Mouse (Mus musculus) midbrain, embryonic 15.5 days (tissue): ENCODE data around the gene Phf21a. TPM values are rescaled to one million over a fixed set of nuclear protein-coding genes. Genes with fewer than 3 reads are reported as not detected.

ENCODE experiments used
- ATAC-seq: fragments of 200-750 bp; cut with Nextera tagmentation; replicated peaks from 2 replicates; pipeline ENCODE4 v1.8.0; 2017; ENCODE audit warnings: moderate TSS enrichment
- H3K27ac ChIP-seq: fragments of 300-500 bp; sonication (generic); 2 replicates; pipeline ENCODE4 v1.5.1; 2015; ENCODE audit warnings: mild to moderate bottlenecking, inconsistent platforms
- H3K27me3 ChIP-seq: fragments of 300-500 bp; sonication (generic); replicated peaks from 2 replicates; pipeline ENCODE4 v1.6.1; 2015; ENCODE audit warnings: inconsistent platforms
- H3K36me3 ChIP-seq: fragments of 300-500 bp; sonication (generic); replicated peaks from 2 replicates; pipeline ENCODE4 v1.6.1; 2015; ENCODE audit warnings: inconsistent platforms
- H3K4me1 ChIP-seq: fragments of 300-500 bp; sonication (generic); 2 replicates; pipeline ENCODE4 v1.6.1; 2015; ENCODE audit warnings: inconsistent platforms
- H3K4me2 ChIP-seq: fragments of 300-500 bp; sonication (generic); 2 replicates; pipeline ENCODE4 v1.6.1; 2015; ENCODE audit warnings: inconsistent platforms, mild to moderate bottlenecking, moderate library complexity
- H3K4me3 ChIP-seq: fragments of 300-500 bp; sonication (generic); 2 replicates; pipeline ENCODE4 v1.5.1; 2015; ENCODE audit warnings: mild to moderate bottlenecking, inconsistent platforms
- H3K9ac ChIP-seq: fragments of 300-500 bp; sonication (generic); 2 replicates; pipeline ENCODE4 v1.6.1; 2015; ENCODE audit warnings: mild to moderate bottlenecking, inconsistent platforms
- H3K9me3 ChIP-seq: fragments of 300-500 bp; sonication (generic); 2 replicates; pipeline ENCODE4 v1.6.1; 2016; ENCODE audit warnings: inconsistent platforms
- WGBS: fragments of 180-500 bp; shearing (Covaris S2); methylation state at CpG from one replicate; pipeline ENCODE4 v1.1.7; 2015; ENCODE audit warnings: mixed read lengths; 5-methylcytosine and 5-hydroxymethylcytosine counted together
- polyA plus RNA-seq: library from polyadenylated mRNA; unstranded; fragments of >200 nt; fragmentation: Nextera tagmentation; extraction: Ambion mirVana; gene quantifications from 2 replicates; pipeline ENCODE4 v1.2.1, GENCODE M21; 2015

The Phf21a gene
- polyA plus RNA-seq, 1 experiment from 2014 or later: 40.4 TPM

DNA sequence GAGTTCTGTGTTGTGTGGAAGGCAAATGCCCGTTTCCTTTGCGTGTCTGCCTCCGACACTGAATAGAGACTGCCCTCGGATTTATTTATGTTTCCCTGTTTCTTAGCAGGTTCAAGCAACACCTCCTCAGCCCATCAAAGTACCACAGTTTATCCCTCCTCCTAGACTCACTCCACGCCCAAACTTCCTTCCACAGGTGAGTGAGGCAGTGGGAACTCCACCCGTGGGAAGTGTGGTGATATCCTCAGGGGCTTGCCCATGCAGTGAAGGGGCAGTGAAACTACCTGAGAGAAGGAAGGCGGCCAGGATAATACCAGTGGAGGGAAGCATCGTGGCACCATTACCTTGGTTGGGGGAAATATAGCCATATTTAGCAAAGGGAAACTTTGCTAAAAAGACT, 235.3 kb downstream of the Phf21a start:
- Histone ChIP-seq H3K9me3 (no peaks in the 10 kb centered on the region), H3K4me1 (no peaks in the 10 kb centered on the region), H3K4me3 (no peak overlapping the region), H3K27me3 (no peaks in the 10 kb centered on the region), H3K27ac (no peak overlapping the region), H3K9ac (no peak overlapping the region), H3K4me2 (no peak overlapping the region), H3K36me3 (no peaks in the 10 kb centered on the region; the same call in 1 of the 2 replicates)
- WGBS: 91% methylated on average over 8 of the region's 8 CpGs
- ATAC-seq: no peak

DNA sequence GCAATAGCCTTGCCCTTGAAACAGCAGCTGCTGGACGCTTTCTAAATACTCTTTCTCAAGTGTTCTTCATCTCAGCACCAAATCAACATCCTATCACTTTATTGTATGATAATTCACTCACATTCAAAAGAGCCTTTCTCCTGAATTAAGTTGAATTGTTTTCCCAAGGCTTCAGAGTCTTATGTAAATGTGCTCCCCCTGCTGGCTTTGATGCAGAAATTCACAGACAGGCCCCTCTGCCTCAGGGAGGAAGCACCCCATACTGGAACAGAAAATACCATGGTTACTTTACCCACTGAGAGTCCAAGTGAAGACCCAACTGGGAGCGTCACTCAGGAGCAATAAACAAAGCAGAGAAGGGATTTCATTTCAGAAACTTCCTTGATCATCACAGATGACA, 237.9 kb downstream of the Phf21a start:
- WGBS: 60% methylated on average over 2 of the region's 2 CpGs

DNA sequence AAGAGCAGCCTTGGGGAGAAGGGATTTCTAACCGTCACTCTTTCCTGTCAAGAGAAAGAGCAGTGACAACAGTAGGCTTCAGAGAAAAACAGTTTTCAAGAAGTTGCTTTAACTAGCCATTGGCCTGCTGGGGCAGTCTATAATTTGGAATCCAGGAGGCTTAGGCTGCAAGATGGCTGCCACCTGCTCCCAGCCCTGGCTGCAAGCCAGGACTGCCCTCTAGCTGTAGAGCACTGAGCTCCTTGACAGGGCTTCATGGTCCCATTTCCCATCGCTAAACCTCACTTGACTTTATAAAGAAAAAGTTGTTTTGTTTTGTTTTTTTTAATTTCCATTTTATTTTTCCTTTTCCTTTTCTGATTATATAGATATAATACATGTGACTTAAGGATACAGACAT, 238.5 kb downstream of the Phf21a start:
- H3K27ac ChIP-seq: no peak overlapping the region
- H3K27me3 ChIP-seq: no peaks in the 10 kb centered on the region
- H3K9ac ChIP-seq: no peak overlapping the region
- H3K36me3 ChIP-seq: peaks cover 10% of the 10 kb centered on the region
- whole genome bisulfite sequencing: 76% methylated on average over 2 of the region's 2 CpGs
- no peaks in the 10 kb centered on the region for H3K9me3 ChIP-seq
- H3K4me2 ChIP-seq: no peak overlapping the region
- no peaks in the 10 kb centered on the region for H3K4me1 ChIP-seq
- no peak overlapping the region for H3K4me3 ChIP-seq
- ATAC-seq: no peak

More for the DNA sequence above, 237.9 kb downstream of the Phf21a start:
- 0 out of 2 replicates have a peak, but pooled peaks have one; percentile 39 for ATAC-seq
- Histone ChIP-seq H3K4me2 (no peak overlapping the region), H3K27me3 (no peaks in the 10 kb centered on the region), H3K27ac (no peak overlapping the region), H3K9ac (no peak overlapping the region), H3K4me3 (no peak overlapping the region), H3K4me1 (no peaks in the 10 kb centered on the region), H3K36me3 (peaks cover 10% of the 10 kb centered on the region), H3K9me3 (no peaks in the 10 kb centered on the region)

DNA sequence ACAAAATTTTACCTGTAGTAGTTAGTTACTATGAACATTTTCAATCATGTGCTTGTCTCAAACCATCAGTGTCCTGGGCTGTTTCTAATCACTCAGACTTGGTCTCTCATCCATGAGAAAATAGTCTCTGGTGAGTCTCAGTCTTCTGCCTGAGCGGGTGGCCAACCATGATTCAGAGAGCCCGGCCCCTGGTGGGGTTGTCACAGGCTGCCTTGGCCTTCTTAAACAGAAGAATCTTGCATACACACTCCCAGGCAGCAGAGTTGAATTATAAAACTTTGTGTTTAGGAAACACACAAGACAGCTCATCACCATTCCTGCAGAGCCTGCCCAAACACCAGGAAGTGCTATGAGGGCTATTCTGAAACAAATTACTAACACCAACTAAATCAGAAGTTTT, 239.0 kb downstream of the Phf21a start:
- H3K4me2 ChIP-seq: no peak overlapping the region
- H3K27me3 ChIP-seq: no peaks in the 10 kb centered on the region
- WGBS: 95% methylated on average over 2 of the region's 2 CpGs
- no peaks in the 10 kb centered on the region for H3K9me3 ChIP-seq
- no peak overlapping the region for H3K9ac ChIP-seq
- no peak for ATAC-seq
- H3K27ac ChIP-seq: no peak overlapping the region
- H3K4me1 ChIP-seq: no peaks in the 10 kb centered on the region
- no peak overlapping the region for H3K4me3 ChIP-seq
- H3K36me3 ChIP-seq: peaks cover 10% of the 10 kb centered on the region

DNA sequence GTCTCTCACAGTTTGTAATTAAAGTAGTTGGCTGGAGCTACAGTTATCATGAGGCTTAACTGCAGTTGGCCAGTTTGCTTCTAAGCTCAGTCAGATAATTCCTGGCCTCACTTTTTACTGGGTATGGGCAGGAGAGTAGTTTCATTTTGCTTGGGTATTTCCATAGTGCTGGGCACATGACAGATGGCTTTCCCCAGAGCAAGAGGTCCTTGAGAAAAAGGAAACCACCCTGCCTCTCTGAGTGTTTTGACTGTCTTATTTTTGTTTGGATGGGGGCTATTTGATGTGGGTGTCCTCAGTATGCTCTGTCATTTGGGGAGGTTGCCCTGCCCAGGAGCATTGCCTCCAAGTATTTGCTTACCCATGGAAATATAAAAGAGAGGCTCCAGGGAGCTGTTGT, 249.5 kb downstream of the Phf21a start:
- 0 out of 2 replicates have a peak, but pooled peaks cover 5% of the 10 kb centered on the region for H3K36me3 ChIP-seq
- no peak overlapping the region for H3K27ac ChIP-seq
- no peak for ATAC-seq
- no peak overlapping the region for H3K4me3 ChIP-seq
- no peak overlapping the region for H3K4me2 ChIP-seq
- H3K4me1 ChIP-seq: no peaks in the 10 kb centered on the region
- H3K9ac ChIP-seq: no peak overlapping the region
- H3K27me3 ChIP-seq: no peaks in the 10 kb centered on the region
- no peaks in the 10 kb centered on the region for H3K9me3 ChIP-seq

DNA sequence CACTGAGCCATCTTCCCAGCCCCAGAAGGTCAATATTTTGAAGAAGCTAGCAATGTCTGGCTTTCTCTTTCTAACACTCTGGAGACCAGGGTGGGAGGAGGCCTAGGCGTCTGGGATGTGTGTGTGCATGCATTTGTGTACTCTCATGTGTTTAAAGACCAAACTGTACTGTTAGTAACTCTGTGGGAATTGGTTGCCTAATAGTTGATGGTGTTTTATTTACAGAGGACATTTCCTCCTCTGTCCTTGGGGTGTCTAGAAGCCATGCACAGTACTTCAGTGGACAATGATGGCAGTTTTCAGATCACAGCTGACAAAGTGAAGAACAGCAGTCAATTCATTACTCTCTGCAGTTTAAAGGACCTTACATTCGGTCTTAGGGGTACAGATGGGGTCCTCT, 254.3 kb downstream of the Phf21a start:
- H3K36me3 ChIP-seq: peaks cover 32% of the 10 kb centered on the region; the same call in 1 of the 2 replicates

DNA sequence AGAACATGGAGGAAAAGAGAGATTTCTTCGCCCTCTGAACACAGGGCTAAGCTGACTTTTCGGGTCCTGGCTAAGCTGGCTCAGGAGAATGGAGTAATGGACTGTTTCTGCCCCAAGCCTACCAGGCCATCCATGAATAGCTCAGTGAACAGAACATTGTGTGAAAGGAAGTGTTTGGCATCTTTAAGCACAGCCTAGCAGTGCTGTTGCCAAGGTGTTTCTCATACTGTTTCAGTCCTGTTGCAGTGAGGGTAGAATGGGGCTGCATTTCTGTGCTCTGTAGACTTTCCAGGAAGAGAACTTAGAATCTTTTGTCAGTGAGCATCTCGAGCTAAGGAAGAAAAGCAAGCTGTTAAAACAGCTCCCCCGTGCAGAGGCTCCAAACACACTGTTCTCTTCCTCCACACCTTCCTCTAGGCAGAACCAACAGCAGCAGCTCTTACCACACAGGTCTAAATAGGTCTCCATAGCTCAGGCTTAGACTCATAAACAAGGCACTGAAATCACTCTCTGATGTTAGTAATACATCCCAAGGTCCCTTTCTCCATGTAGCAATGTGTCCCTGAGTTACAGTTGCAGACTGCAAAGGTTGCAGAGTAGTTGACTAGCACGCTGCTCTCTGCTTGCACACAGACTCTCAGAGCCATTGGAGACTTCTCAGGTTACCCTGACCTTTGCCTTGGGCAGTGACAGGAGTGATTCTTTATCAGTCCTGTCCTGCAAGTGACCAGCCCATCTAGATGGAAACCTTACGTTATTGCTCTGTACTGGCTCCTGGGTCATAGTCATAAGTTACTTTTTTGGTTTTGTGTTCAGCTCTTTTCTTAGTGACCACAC, 256.9 kb downstream of the Phf21a start:
- H3K4me2 ChIP-seq: no peak overlapping the region
- no peaks in the 10 kb centered on the region for H3K4me1 ChIP-seq
- H3K36me3 ChIP-seq: peaks cover 34% of the 10 kb centered on the region; the same call in 1 of the 2 replicates
- H3K27ac ChIP-seq: no peak overlapping the region
- no peak overlapping the region for H3K9ac ChIP-seq
- no peaks in the 10 kb centered on the region for H3K27me3 ChIP-seq
- ATAC-seq: no peak
- H3K9me3 ChIP-seq: no peaks in the 10 kb centered on the region
- 80% methylated on average over 6 of the region's 6 CpGs for WGBS
- H3K4me3 ChIP-seq: no peak overlapping the region

More for the DNA sequence above, 254.3 kb downstream of the Phf21a start:
- Histone ChIP-seq H3K4me3 (no peak overlapping the region), H3K27ac (no peak overlapping the region), H3K4me1 (no peaks in the 10 kb centered on the region), H3K4me2 (no peak overlapping the region), H3K9ac (no peak overlapping the region), H3K27me3 (no peaks in the 10 kb centered on the region), H3K9me3 (no peaks in the 10 kb centered on the region)
- ATAC-seq: no peak
- WGBS: 93% methylated on average over 2 of the region's 2 CpGs

DNA sequence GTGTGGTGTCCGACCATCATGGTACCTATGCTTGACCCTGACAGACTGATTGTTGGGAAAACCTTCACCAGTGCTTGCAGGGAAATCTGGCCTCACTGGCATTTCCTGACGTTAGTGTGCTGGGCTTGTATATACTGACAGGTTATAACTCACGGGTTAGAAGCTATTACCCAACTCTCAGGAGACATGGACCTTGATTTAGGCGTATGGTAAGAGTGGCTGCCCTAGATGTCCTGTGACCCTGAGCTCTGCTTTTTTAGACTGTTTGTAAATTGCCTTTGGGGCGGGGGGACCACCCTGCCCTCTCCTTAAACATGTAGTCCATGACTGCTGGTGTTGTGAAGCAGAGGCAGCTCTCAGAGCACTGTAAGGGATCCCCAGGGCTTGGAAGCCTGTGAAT, 257.8 kb downstream of the Phf21a start:
- H3K27ac ChIP-seq: no peak overlapping the region
- no peaks in the 10 kb centered on the region for H3K4me1 ChIP-seq
- H3K27me3 ChIP-seq: no peaks in the 10 kb centered on the region
- H3K9ac ChIP-seq: no peak overlapping the region
- 90% methylated on average over 5 of the region's 5 CpGs for WGBS
- peaks cover 34% of the 10 kb centered on the region; the same call in 1 of the 2 replicates for H3K36me3 ChIP-seq
- no peak overlapping the region for H3K4me2 ChIP-seq
- no peak for ATAC-seq
- no peak overlapping the region for H3K4me3 ChIP-seq
- no peaks in the 10 kb centered on the region for H3K9me3 ChIP-seq

DNA sequence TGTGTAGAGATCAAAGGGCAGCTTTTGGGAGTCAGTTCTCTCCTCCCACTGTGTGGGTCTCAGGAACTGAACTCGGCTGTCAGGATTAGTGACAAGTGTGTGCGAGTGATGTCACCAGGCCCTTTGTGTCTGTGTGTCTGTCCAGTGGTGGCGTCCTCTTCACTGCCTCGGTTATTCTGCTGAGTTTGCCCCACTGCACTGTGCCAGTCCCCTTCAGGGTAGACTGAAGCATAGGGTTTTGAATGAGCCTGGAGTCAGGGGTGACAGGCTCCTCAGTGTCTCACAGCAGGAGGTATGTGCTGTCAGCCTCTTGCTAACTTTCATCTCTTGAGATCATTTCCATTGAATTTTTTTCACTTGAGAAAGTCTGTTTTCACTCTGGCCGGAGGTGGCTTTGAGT, 260.5 kb downstream of the Phf21a start:
- H3K27ac ChIP-seq: no peak overlapping the region
- H3K4me1 ChIP-seq: no peaks in the 10 kb centered on the region
- no peak for ATAC-seq
- H3K4me3 ChIP-seq: no peak overlapping the region
- H3K9me3 ChIP-seq: no peaks in the 10 kb centered on the region
- H3K27me3 ChIP-seq: no peaks in the 10 kb centered on the region
- H3K4me2 ChIP-seq: no peak overlapping the region
- H3K36me3 ChIP-seq: peaks cover 46% of the 10 kb centered on the region; the same call in 1 of the 2 replicates
- whole genome bisulfite sequencing: 27% methylated on average over 5 of the region's 5 CpGs
- no peak overlapping the region for H3K9ac ChIP-seq

DNA sequence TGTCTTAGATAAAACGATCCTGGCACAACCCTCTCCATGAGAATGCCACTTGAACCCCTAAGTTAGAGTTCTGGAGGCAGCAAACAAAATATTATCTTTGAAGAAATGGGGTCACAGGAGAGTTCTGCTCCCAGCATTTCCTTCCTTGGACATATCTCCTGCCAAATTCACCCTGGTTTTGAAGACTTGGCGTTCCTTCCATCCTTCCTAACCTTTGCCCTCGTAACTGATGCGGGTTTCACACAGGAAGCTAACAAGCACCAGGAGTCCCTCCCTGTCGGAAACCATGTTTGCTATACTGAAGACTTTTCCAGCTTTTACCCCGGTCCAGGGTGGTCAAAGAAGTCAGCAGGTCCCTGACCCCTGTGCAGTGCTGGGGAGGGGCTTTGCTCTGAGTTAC, 261.3 kb downstream of the Phf21a start:
- H3K27me3 ChIP-seq: no peaks in the 10 kb centered on the region
- WGBS: 77% methylated on average over 6 of the region's 6 CpGs
- no peak overlapping the region for H3K27ac ChIP-seq
- H3K9me3 ChIP-seq: no peaks in the 10 kb centered on the region
- H3K4me2 ChIP-seq: no peak overlapping the region
- no peaks in the 10 kb centered on the region for H3K4me1 ChIP-seq
- peaks cover 51% of the 10 kb centered on the region; the same call in 1 of the 2 replicates for H3K36me3 ChIP-seq
- no peak overlapping the region for H3K9ac ChIP-seq
- no peak for ATAC-seq
- no peak overlapping the region for H3K4me3 ChIP-seq

DNA sequence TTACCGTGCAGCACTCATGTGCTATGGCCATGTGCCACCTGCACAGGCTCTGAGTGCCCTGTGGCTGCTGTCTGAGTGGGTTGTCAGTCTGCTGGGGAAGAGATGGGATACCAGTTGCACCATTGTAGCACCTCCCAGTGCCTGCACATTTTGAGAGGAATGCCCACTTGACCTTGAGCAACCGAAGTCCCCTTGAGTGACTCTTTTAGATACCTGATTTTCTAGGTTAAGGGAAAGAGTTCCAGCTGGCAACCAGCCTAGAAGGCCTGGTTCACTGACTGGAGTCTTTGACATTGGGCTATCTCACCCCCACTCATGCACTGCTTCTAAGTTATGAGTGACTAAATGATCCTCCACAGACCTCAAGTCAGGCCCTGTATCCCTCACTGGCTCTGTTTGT, 266.4 kb downstream of the Phf21a start:
- Histone ChIP-seq H3K9ac (no peak overlapping the region), H3K4me1 (no peaks in the 10 kb centered on the region), H3K4me2 (no peak overlapping the region), H3K36me3 (peaks cover 37% of the 10 kb centered on the region; the same call in 1 of the 2 replicates), H3K9me3 (no peaks in the 10 kb centered on the region), H3K4me3 (no peak overlapping the region), H3K27ac (no peak overlapping the region), H3K27me3 (no peaks in the 10 kb centered on the region)
- WGBS: 88% methylated on average over 2 of the region's 2 CpGs
- no peak for ATAC-seq

DNA sequence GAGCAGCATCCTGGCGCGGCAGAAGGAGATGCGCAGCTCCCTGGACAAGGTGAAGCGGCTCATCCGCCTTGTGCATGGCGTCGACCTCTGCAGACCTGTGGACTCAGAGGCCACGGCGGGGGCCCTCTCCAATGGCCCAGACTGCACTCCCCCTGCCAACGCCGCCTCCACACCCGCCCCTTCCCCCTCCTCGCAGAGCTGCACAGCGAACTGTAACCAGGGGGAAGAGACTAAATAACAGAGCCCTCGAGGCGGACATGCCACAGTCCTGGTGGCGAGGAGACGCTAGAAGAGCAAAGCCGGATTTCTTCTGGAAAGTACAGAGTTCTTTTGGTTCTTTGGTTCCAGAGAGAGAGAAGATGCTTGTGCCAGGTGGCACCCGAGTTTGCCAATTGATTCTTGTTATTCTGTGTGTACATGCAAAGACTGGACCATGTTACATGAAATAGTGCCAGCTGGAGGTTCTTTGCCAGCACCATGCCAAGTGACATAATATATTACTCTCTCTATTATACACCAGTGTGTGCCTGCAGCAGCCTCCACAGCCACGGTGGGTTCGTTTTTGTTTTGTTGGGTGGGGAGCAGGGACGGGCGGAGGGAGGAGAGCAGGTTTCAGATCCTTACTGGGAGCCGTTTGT, 267.4 kb downstream of the Phf21a start:
- 72% methylated on average over 25 of the region's 25 CpGs for WGBS
- H3K27ac ChIP-seq: no peak overlapping the region
- H3K4me3 ChIP-seq: no peak overlapping the region
- H3K27me3 ChIP-seq: no peaks in the 10 kb centered on the region
- no peak for ATAC-seq
- no peak overlapping the region for H3K9ac ChIP-seq
- peaks cover 37% of the 10 kb centered on the region; the same call in 1 of the 2 replicates for H3K36me3 ChIP-seq
- H3K4me2 ChIP-seq: no peak overlapping the region
- no peaks in the 10 kb centered on the region for H3K9me3 ChIP-seq
- no peaks in the 10 kb centered on the region for H3K4me1 ChIP-seq
